Comparison of ENCODE assay signal across 8 mouse cellular contexts in the genomic region with DNA sequence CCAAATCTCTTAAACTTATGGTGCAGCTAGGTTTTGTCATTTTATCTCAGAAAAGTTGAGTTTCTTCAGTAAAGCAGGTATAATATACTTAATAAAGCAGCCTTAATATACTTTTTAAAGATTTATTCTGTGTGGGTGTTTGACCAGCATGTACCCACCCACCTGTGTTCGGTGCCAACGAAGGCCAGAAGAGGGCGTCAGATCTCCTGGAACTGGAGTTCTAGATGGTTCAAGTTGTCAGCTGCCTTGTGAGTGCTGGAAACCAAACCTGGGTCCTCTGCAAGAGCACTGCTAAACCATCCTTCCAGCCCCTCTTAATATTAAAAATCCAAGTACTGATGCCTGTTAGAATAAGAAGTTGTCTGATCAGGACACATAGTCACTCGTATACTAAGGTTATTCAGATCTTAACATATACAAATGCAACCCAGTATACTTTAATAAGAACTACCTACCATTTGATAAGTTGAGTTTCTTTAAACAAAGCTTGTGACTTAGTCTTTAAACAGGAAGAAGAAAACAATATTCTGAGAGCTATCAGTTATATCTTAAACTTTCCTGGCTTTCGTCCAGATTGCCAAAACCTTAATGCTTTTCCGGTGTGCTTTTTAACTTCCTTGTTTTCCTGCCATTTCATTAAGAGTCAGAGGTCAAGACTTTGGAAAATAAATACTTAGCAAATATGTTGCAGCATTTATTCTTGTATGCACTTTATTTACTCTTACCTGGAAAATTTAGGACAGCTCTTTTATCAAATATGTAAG. TPM values are rescaled to one million over a fixed set of nuclear protein-coding genes. Genes with fewer than 3 reads are reported as not detected.
DNase-seq lines count a peak whose midpoint lies in the region; ATAC-seq and TF ChIP-seq lines count a peak whose summit lies in the region.

No protein-coding gene starts in this region.

- peak; percentile 65 for DNase-seq in heart, adult 8-10 months (ENCODE audit: low spot score)
- no peak for DNase-seq in heart, postnatal 14 days
- peak; percentile 78 for DNase-seq in MEL (ENCODE audit: low read depth, low spot score)
- no peak for DNase-seq in forebrain, postnatal 0 days
- DNase-seq in thymus, postnatal 14 days = peak; percentile 44
- DNase-seq in layer of hippocampus, postnatal 25 days (ENCODE audit: extremely low spot score in 1 of 2, low spot score in 1 of 2) = no peak
- DNase-seq in frontal cortex, postnatal 36 days (ENCODE audit: low spot score in 2 of 2) = no peak

- H3K27ac ChIP-seq in MEL (ENCODE audit: control insufficient read depth, low read depth, low read length) = peak overlapping the region; percentile 47
- H3K27ac ChIP-seq in forebrain, postnatal 0 days (ENCODE audit: low read depth, low read length) = no peak overlapping the region
- H3K27ac ChIP-seq in liver, embryonic 16.5 days (ENCODE audit: low read length) = no peak overlapping the region

- peak; percentile 25 to 44 (median 33); a peak in 5 of 6 replicates for TF ChIP-seq CTCF in MEL (IDR thresholded peaks at IDR 0.05 in 2 of 3, conservative IDR thresholded peaks at IDR 0.05 in 1 of 3; ENCODE audit: control insufficient read depth in 1 of 3, insufficient read depth in 1 of 3, low read depth in 2 of 3, low read length in 3 of 3, poor library complexity in 1 of 3, severe bottlenecking in 1 of 3)
- TF ChIP-seq CTCF in forebrain, postnatal 0 days (IDR thresholded peaks at IDR 0.05; ENCODE audit: low read depth) = peak; percentile 21; the same call in 1 of the 2 replicates

- ATAC-seq in forebrain, postnatal 0 days = no peak
- no peak for ATAC-seq in liver, embryonic 16.5 days (ENCODE audit: low read depth)

- peak overlapping the region; percentile 62; the same call in 1 of the 2 replicates for H3K9ac ChIP-seq in MEL (ENCODE audit: control insufficient read depth, low read depth, low read length, poor library complexity, severe bottlenecking)
- no peak overlapping the region for H3K9ac ChIP-seq in forebrain, postnatal 0 days
- no peak overlapping the region for H3K9ac ChIP-seq in liver, embryonic 16.5 days (ENCODE audit: low read depth, low read length)

- H3K79me2 ChIP-seq in MEL (ENCODE audit: control insufficient read depth, insufficient read depth, low read length, poor library complexity) = no peaks in the 10 kb centered on the region; the same call in 1 of the 2 replicates

- peaks cover 0 to 15% of the 10 kb centered on the region in 2 experiments; a peak in 2 of 4 replicates for H3K36me3 ChIP-seq in MEL (ENCODE audit: control insufficient read depth in 1 of 2, insufficient read depth in 2 of 2, low read length in 2 of 2)
- peaks cover 7% of the 10 kb centered on the region; the same call in 1 of the 2 replicates for H3K36me3 ChIP-seq in forebrain, postnatal 0 days (ENCODE audit: insufficient read depth)
- H3K36me3 ChIP-seq in liver, embryonic 16.5 days (ENCODE audit: control insufficient read depth, insufficient read depth) = no peaks in the 10 kb centered on the region

- no peaks in the 10 kb centered on the region for H3K27me3 ChIP-seq in MEL (ENCODE audit: control insufficient read depth in 1 of 2, insufficient read depth in 2 of 2, low read length in 2 of 2)
- no peaks in the 10 kb centered on the region for H3K27me3 ChIP-seq in forebrain, postnatal 0 days (ENCODE audit: insufficient read depth, low read length)
- H3K27me3 ChIP-seq in liver, embryonic 16.5 days (ENCODE audit: control insufficient read depth, insufficient read depth, low read depth, low read length) = no peaks in the 10 kb centered on the region

- H3K4me1 ChIP-seq in MEL (ENCODE audit: control insufficient read depth in 1 of 2, insufficient read depth in 2 of 2, low read length in 2 of 2) = peaks cover 7 to 8% of the 10 kb centered on the region in 2 experiments
- H3K4me1 ChIP-seq in forebrain, postnatal 0 days (ENCODE audit: insufficient read depth) = no peaks in the 10 kb centered on the region
- peaks cover 2% of the 10 kb centered on the region; the same call in 1 of the 2 replicates for H3K4me1 ChIP-seq in liver, embryonic 16.5 days (ENCODE audit: control insufficient read depth, low read depth, low read length)

- WGBS in forebrain, postnatal 0 days = 92% methylated on average over 6 of the region's 6 CpGs
- WGBS in liver, embryonic 16.5 days (ENCODE audit: insufficient replicate concordance) = 85% methylated on average over 6 of the region's 6 CpGs

- peak overlapping the region; percentile 64 for H3K4me2 ChIP-seq in forebrain, postnatal 0 days (ENCODE audit: low read depth)
- H3K4me2 ChIP-seq in liver, embryonic 16.5 days (ENCODE audit: low read depth, low read length) = 0 out of 2 replicates have a peak overlapping the region, but pooled peaks have one; percentile 82

- intact Hi-C loops in heart, postnatal 14 days (cut with DNase I) = loop anchor here (5.0 to 10.0 kb wide), 4 partner anchors 43 to 374 kb away; a partner anchor contains a TSS

- TF ChIP-seq POLR2A in MEL (IDR thresholded peaks at IDR 0.05; ENCODE audit: control insufficient read depth in 1 of 2, insufficient read depth in 1 of 2, low read depth in 1 of 2, low read length in 2 of 2, poor library complexity in 1 of 2) = no peak

- peak; percentile 32 to 42; a peak in 3 of 4 replicates for TF ChIP-seq EP300 in MEL (IDR thresholded peaks at IDR 0.05; ENCODE audit: low read depth in 1 of 2, low read length in 2 of 2)

- no peak overlapping the region; a peak in 1 of 4 replicates for H3K4me3 ChIP-seq in MEL (ENCODE audit: control insufficient read depth in 1 of 2, insufficient read depth in 1 of 2, low read depth in 2 of 2, low read length in 2 of 2)
- H3K4me3 ChIP-seq in forebrain, postnatal 0 days (ENCODE audit: low read depth, low read length) = peak overlapping the region; percentile 77; the same call in 1 of the 2 replicates
- no peak overlapping the region for H3K4me3 ChIP-seq in liver, embryonic 16.5 days (ENCODE audit: low read depth, low read length)

- peak; percentile 20 for TF ChIP-seq RAD21 in MEL (IDR thresholded peaks at IDR 0.05; ENCODE audit: low read depth, low read length)

- H3K9me3 ChIP-seq in MEL (replicated peaks; ENCODE audit: insufficient read depth, low read length) = no peaks in the 10 kb centered on the region
- H3K9me3 ChIP-seq in forebrain, postnatal 0 days (ENCODE audit: low read length) = peaks cover 12% of the 10 kb centered on the region; the same call in 1 of the 2 replicates
- H3K9me3 ChIP-seq in liver, embryonic 16.5 days (replicated peaks; ENCODE audit: control insufficient read depth, low read length) = no peaks in the 10 kb centered on the region

TF ChIP-seq in MEL, 35 proteins besides CTCF, POLR2A, EP300 and RAD21:
- TF ChIP-seq MEF2A (IDR thresholded peaks at IDR 0.05; ENCODE audit: extremely low read depth, insufficient replicate concordance, low read depth, low read length, poor library complexity, severe bottlenecking) (no peak), GATA1 (IDR thresholded peaks at IDR 0.05; ENCODE audit: low read depth, low read length) (peak; percentile 42; the same call in 1 of the 2 replicates), ETS1 (IDR thresholded peaks at IDR 0.05; ENCODE audit: low read depth, low read length) (peak; percentile 53; the same call in 1 of the 2 replicates), SIN3A (IDR thresholded peaks at IDR 0.05; ENCODE audit: low read length) (no peak; the same call in 1 of the 2 replicates), ELF1 (IDR thresholded peaks at IDR 0.05; ENCODE audit: low read depth, low read length) (peak; percentile 60; the same call in 1 of the 2 replicates)

RNA-seq across cellular contexts. Expression of a gene that starts 1.7 kb away (rescaled TPM):
- total RNA-seq in heart, adult 8-10 months (2022) = 100 to 1,000 TPM; 255 to 316 (median 275) TPM
- total RNA-seq in heart, postnatal 14 days (2021) = 100 to 1,000 TPM; 210 to 229 TPM
- total RNA-seq in MEL (2012; rRNA removed) = 1.8 and 3.4 TPM in 2 replicates
- 1 to 10 TPM in 1 of 2 experiments, not detected in 1; 2.5 TPM for polyA plus RNA-seq in MEL (2012; ENCODE audit: insufficient read depth in 1 of 2, insufficient read length in 2 of 2, low read depth in 1 of 2, low replicate concordance in 2 of 2, missing spikeins in 1 of 2)
- total RNA-seq in forebrain, postnatal 0 days (2014; rRNA removed) = 97.9 and 130 TPM in 2 replicates
- polyA plus RNA-seq in forebrain, postnatal 0 days (2015; fragmentation: Nextera tagmentation; extraction: Ambion mirVana) = 32.2 and 43.1 TPM in 2 replicates
- polyA plus RNA-seq in liver, embryonic 16.5 days (2015; fragmentation: Nextera tagmentation; extraction: Ambion mirVana) = 5.9 and 7.1 TPM in 2 replicates
- total RNA-seq in layer of hippocampus, postnatal 25 days (2021) = 10 to 100 TPM; 81.5 to 82.6 TPM

RNA-seq across cellular contexts. Expression of a gene that starts 41.8 kb away (rescaled TPM):
- total RNA-seq in heart, adult 8-10 months (2022) = 1 to 10 TPM; 7.8 to 9.8 (median 8.5) TPM
- total RNA-seq in heart, postnatal 14 days (2021) = 10 to 100 TPM; 17.4 to 21.0 TPM
- total RNA-seq in MEL (2012; rRNA removed) = 12.7 and 13.3 TPM in 2 replicates
- 10 to 100 TPM in 1 of 2 experiments, not detected in 1; 23.2 TPM for polyA plus RNA-seq in MEL (2012; ENCODE audit: insufficient read depth in 1 of 2, insufficient read length in 2 of 2, low read depth in 1 of 2, low replicate concordance in 2 of 2, missing spikeins in 1 of 2)
- total RNA-seq in forebrain, postnatal 0 days (2014; rRNA removed) = 36.0 and 43.9 TPM in 2 replicates
- polyA plus RNA-seq in forebrain, postnatal 0 days (2015; fragmentation: Nextera tagmentation; extraction: Ambion mirVana) = 5.6 and 10.1 TPM in 2 replicates
- 3.8 and 4.4 TPM in 2 replicates for polyA plus RNA-seq in liver, embryonic 16.5 days (2015; fragmentation: Nextera tagmentation; extraction: Ambion mirVana)
- 10 to 100 TPM; 29.8 to 46.5 TPM for total RNA-seq in layer of hippocampus, postnatal 25 days (2021)

Comparison
In these comparisons a context has a peak if more than half of its experiments do, and no peak if none do; other contexts are left out.
1. DNase-seq: peak in heart, adult 8-10 months (single experiment), MEL (single experiment) and thymus, postnatal 14 days (single experiment); none in heart, postnatal 14 days (0 of 2), forebrain, postnatal 0 days (single experiment), layer of hippocampus, postnatal 25 days (0 of 2) and frontal cortex, postnatal 36 days (0 of 2).
2. RNA of a gene that starts 1.7 kb away (total RNA-seq): 255 to 316 TPM in heart, adult 8-10 months, 210 to 229 TPM in heart, postnatal 14 days, 97.9 to 130 TPM in forebrain, postnatal 0 days and 81.5 to 82.6 TPM in layer of hippocampus, postnatal 25 days; 1.8 to 3.4 TPM in MEL; every median in the first group is over 10 times any median in the second.